Mouse (Mus musculus) olfactory bulb, adult 2 months (tissue): ENCODE results near the gene Lclat1.

Experiments used
- CTCF ChIP-seq: fragments of 200-500 bp; IDR thresholded peaks from 2 replicates; pipeline ENCODE4 v1.5.1; 2012; ENCODE audit warnings: low read depth, mild to moderate bottlenecking, low read length, moderate library complexity; ENCODE audit not compliant: insufficient read depth
- POLR2A ChIP-seq: fragments of 200-500 bp; IDR thresholded peaks from 2 replicates; pipeline ENCODE4 v1.6.1; 2012; ENCODE audit warnings: mild to moderate bottlenecking, low read depth, low read length, moderate library complexity; ENCODE audit not compliant: insufficient read depth

GRCm38 (mm10) chr17:73197724-73198123 lies 89.9 kb downstream of the Lclat1 start:
- TF ChIP-seq POLR2A (no peak), CTCF (no peak)
